Mouse (Mus musculus) ES-E14 (cell line): ENCODE measurements around the gene Ms4a4d. TPM values are rescaled to one million over a fixed set of nuclear protein-coding genes. Genes with fewer than 3 reads are reported as not detected.
A peak's percentile ranks its signal among the peaks of the same experiment; 100 is the strongest.
"Not testable (repeated sequence)": the region's sequence is repeated elsewhere in the genome, so short reads cannot be mapped to it uniquely, and the experiment has no call there.

Experiments used
- DNase-seq: peaks from one replicate; pipeline ENCODE4 v3.0.0-alpha.2; 2013; ENCODE audit warnings: low read depth, low spot score
- H3K27ac ChIP-seq: 2 replicates; pipeline ENCODE4 v1.5.1; 2012; ENCODE audit warnings: low read depth, mild to moderate bottlenecking, low read length, moderate library complexity, mixed read lengths; ENCODE audit not compliant: poor library complexity, insufficient read depth, severe bottlenecking
- H3K36me3 ChIP-seq: 2 replicates; pipeline ENCODE4 v1.6.1; 2012; ENCODE audit warnings: mild to moderate bottlenecking, low read length, moderate library complexity, mixed read lengths; ENCODE audit not compliant: control insufficient read depth, poor library complexity, insufficient read depth, severe bottlenecking
- H3K4me1 ChIP-seq, 2 experiments: fragments of 150-350 bp in 1 of 2; sonication (generic) in 1 of 2; 2 replicates each; pipeline ENCODE4 v1.6.1; 2012; ENCODE audit warnings: low read length in 2 of 2, mild to moderate bottlenecking in 1 of 2, mixed read lengths in 1 of 2; ENCODE audit not compliant: control insufficient read depth in 2 of 2, insufficient read depth in 2 of 2, poor library complexity in 1 of 2
- H3K4me3 ChIP-seq, 2 experiments: fragments of 150-350 bp in 1 of 2; sonication (generic) in 1 of 2; 2 replicates each; pipeline ENCODE4 v1.5.1; 2012; ENCODE audit warnings: low read length in 2 of 2, low read depth in 1 of 2, mild to moderate bottlenecking in 1 of 2, mixed read lengths in 1 of 2; ENCODE audit not compliant: insufficient read depth in 1 of 2, poor library complexity in 1 of 2, severe bottlenecking in 1 of 2
- H3K9ac ChIP-seq: 2 replicates; pipeline ENCODE4 v1.6.1; 2012; ENCODE audit warnings: low read depth, mild to moderate bottlenecking, low read length, mixed read lengths; ENCODE audit not compliant: poor library complexity, insufficient read depth, severe bottlenecking
- H3K9me3 ChIP-seq: fragments of 150-350 bp; sonication (generic); 2 replicates; pipeline ENCODE4 v1.6.1; 2012; ENCODE audit warnings: low read depth, mild to moderate bottlenecking, low read length; ENCODE audit not compliant: control insufficient read depth, insufficient read depth
- CHD2 ChIP-seq: IDR thresholded peaks from 2 replicates; pipeline ENCODE4 v1.6.1; 2014; ENCODE audit warnings: mild to moderate bottlenecking, low read depth, low read length, inconsistent platforms
- HCFC1 ChIP-seq: IDR thresholded peaks from 2 replicates; pipeline ENCODE4 v1.6.1; 2012; ENCODE audit warnings: low read length, inconsistent platforms, borderline replicate concordance; ENCODE audit not compliant: insufficient read depth
- MAFK ChIP-seq: IDR thresholded peaks from 2 replicates; pipeline ENCODE4 v1.6.1; 2014; ENCODE audit warnings: mild to moderate bottlenecking, low read depth, low read length, inconsistent platforms; ENCODE audit not compliant: insufficient read depth
- ZC3H11A ChIP-seq: IDR thresholded peaks from 2 replicates; pipeline ENCODE4 v1.6.1; 2012; ENCODE audit warnings: low read depth, mild to moderate bottlenecking, inconsistent platforms, low read length, borderline replicate concordance
- ZNF384 ChIP-seq: IDR thresholded peaks from 2 replicates; pipeline ENCODE4 v1.6.1; 2012; ENCODE audit warnings: low read depth, low read length, inconsistent platforms
- in situ Hi-C, 2 experiments: fragments of 600-800 bp; cut with MboI; formaldehyde crosslinking; loops; one replicate each; pipeline ENCODE4 v1.15.1; 2025; ENCODE audit warnings: low sequenced_read_pairs in 2 of 2, inconsistent platforms in 1 of 2; ENCODE audit not compliant: unreplicated experiment in 2 of 2
- total RNA-seq: library from RNA; depleted of rRNA; stranded (reverse); fragments of 300-350 nt; gene quantifications from 2 replicates; pipeline ENCODE4 v1.2.3, GENCODE M21; 2012

The Ms4a4d gene
- total RNA-seq, 1 experiment: 1.8 TPM

DNA sequence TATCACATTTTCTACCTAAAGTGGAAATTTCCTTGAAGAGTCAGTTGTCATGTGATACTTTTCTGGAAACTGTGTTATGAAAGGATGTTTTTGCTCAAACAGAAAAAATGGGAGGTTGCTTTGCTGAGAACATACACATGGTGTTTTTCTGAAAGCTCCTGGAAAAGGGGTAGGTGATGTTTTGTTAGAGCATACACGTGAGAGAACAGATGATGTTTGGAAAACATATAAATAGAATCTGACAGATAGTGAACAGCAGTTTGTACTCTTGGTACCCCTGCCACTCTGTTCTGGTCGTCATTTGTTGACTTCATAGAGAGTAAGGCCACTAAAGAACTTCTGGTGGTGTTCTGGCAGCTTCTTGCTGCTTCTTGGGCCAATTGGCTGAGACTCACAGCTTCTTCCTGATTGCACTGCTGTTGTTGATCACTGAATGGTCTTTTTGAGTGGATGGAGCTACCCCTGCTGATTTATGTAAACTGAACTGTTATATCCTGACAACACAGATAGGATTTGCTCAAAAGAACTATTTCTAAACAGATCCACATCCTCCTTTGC, 2.6 kb upstream of the Ms4a4d start:
- no peak overlapping the region for H3K4me3 ChIP-seq
- no peak overlapping the region for H3K9ac ChIP-seq
- DNase-seq: no peak
- in situ Hi-C loops: no loop called here
- H3K36me3 ChIP-seq: no peaks in the 10 kb centered on the region
- no peaks in the 10 kb centered on the region for H3K9me3 ChIP-seq
- peaks cover 0 to 6% of the 10 kb centered on the region in 2 experiments; a peak in 1 of 4 replicates for H3K4me1 ChIP-seq
- H3K27ac ChIP-seq: no peak overlapping the region
- TF ChIP-seq CHD2 (no peak), ZC3H11A (no peak), MAFK (no peak), ZNF384 (no peak), HCFC1 (no peak)

DNA sequence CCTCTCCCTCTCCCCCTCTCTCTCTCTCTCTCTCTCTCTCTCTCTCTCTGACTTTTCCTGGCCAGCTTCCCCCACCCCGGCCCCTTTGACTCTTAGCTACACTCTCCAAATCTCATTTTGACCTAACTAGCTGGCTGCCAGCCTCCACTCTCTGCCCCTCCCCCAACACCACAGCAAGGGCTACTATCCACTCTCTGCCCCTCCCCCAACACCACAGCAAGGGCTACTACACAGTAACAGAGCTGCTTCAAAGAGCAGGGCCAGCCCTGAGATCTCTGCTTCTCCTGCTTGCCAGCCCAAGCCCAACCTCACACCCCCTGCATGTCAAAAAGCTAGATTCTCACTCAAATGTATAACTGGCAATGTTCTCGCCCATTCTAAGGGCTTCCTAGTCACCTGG, 735 bp downstream of the Ms4a4d start:
- Histone ChIP-seq H3K9ac (no peak overlapping the region), H3K9me3 (no peaks in the 10 kb centered on the region), H3K4me1 (peaks cover 0 to 6% of the 10 kb centered on the region in 2 experiments; a peak in 1 of 4 replicates), H3K4me3 (no peak overlapping the region), H3K27ac (no peak overlapping the region), H3K36me3 (no peaks in the 10 kb centered on the region)
- in situ Hi-C loops: no loop called here
- TF ChIP-seq ZC3H11A (no peak), MAFK (no peak), ZNF384 (no peak), CHD2 (no peak), HCFC1 (no peak)
- DNase-seq: peak; percentile 29

DNA sequence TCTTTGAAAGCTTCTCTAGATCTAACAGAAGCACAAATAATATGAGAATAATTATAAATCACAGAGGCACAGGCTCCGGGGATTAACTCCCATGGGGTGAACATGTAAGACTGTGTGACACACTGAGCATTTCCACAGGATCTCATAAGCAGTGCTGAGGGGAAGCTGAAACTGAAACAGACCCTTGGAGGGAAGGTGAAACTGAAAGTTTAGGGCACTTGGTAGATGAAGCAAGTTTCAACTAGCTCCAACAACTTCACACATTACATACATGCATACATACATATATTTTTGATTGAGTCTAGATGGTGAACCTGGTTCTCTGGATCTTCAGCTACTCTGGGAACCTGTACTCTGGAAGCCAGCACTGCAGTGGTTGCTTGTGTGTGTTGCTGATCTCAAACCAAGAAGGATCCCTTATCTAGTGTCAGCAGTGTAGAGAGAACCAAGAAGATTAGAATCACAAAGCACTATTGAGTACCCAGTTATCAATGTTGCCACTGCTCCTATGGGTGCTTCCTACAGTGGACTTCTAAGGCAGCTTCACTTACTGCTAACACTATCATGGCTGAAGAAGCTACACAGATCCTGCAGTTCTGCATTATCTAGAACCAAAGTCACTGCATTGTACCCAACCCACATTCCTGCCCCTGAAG, 3.7 kb downstream of the Ms4a4d start:
- H3K4me1 ChIP-seq, H3K9me3 ChIP-seq, DNase-seq, H3K9ac ChIP-seq, H3K4me3 ChIP-seq, H3K36me3 ChIP-seq, H3K27ac ChIP-seq, in situ Hi-C loops: not testable (repeated sequence)

DNA sequence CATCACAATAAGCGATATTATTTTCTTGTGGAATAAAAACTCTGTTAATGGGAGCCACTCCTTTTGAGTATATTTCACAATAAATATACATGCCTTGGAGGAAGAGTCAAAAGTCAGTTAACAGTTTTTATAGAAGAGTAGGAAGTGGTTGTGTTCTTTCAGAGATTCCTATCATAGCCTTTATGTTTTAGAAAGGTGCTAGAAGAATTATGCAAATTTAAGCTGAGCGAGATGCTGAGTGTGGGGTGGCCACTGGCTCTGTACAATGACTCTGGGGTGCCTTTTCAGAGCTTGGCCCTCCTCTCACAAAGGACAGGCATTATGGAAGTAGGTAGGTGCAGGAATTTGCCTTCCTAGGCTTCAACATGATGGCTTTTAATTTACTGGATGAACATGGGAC, 7.8 kb downstream of the Ms4a4d start:
- DNase-seq, H3K27ac ChIP-seq, in situ Hi-C loops, H3K9me3 ChIP-seq, H3K4me1 ChIP-seq, H3K36me3 ChIP-seq, H3K4me3 ChIP-seq, H3K9ac ChIP-seq: not testable (repeated sequence)

DNA sequence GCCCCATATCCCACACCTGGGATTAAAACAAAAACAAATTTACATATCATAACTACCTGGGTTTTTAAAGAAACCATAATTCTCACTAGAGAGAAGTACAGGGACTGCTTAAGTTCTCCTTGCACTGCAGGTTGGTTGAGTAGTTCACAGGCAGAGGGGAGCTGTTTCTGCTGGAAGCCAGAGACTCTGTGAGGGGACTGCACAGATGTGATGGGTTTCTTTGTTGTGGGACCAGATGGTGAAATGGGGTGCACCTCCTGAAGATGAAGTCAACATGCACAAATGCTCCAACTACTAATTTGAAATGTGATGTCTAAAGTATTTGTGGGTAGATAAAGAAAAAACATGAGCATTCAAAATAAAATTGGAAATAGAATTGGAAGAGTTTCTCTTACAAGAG, 11.3 kb downstream of the Ms4a4d start:
- DNase-seq: no peak
- in situ Hi-C loops: no loop called here

More for the DNA sequence above, 11.3 kb downstream of the Ms4a4d start:
- Histone ChIP-seq H3K4me1 (no peaks in the 10 kb centered on the region), H3K36me3 (no peaks in the 10 kb centered on the region), H3K9me3 (no peaks in the 10 kb centered on the region), H3K27ac (no peak overlapping the region), H3K4me3 (no peak overlapping the region), H3K9ac (no peak overlapping the region)
- TF ChIP-seq HCFC1 (no peak), ZC3H11A (no peak), CHD2 (no peak), MAFK (no peak)
